Mouse (Mus musculus): Measurements from ENCODE around the gene Jtb.

DNA sequence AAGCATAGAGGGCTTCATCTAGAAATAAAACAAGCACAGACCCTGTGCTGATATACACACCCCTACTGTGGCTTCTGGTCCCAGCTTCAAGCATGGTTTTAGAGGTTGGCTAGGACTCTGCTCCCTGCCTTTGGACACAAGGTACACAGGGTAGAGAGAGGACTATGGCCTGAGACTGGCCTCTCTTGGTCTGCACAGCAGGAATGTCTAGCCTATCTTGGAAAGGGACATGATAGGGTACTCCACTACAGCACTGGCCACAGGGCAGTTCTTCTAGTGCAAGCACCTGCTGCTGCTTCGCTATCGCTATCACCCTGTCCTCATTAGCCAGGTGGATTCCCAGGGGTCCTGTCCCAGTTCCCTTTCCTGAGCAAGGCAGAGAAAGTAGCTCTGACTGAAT, 9.9 kb downstream of the Jtb start:
- TF ChIP-seq CTCF (conservative IDR thresholded peaks at IDR 0.05; ENCODE audit: low read length) (no peak), NANOG (IDR thresholded peaks at IDR 0.05; ENCODE audit: borderline replicate concordance, low read length) (no peak)

Measured in E14TG2a.4 (cell line).